Mouse (Mus musculus) spleen, adult 18-20 months (tissue): ENCODE measurements around the gene Rpusd3.

ENCODE experiments used
- DNase-seq, 2 experiments: peaks; one replicate each; pipeline ENCODE4 v3.0.0; 2022; ENCODE audit warnings: mixed read lengths in 2 of 2

The Rpusd3 gene

GRCm38 (mm10) chr6:113384351-113384927 lies 34.7 kb downstream of the Rpusd3 start:
- DNase-seq: no peak

- DNase-seq: no peak
Measured at GRCm38 (mm10) chr6:113380480-113380879, 38.7 kb downstream of the Rpusd3 start.

- peak; percentile 24 to 31 for DNase-seq
Measured at GRCm38 (mm10) chr6:113379246-113379645, 39.9 kb downstream of the Rpusd3 start.

- peak; percentile 88 for DNase-seq
Measured at GRCm38 (mm10) chr6:113377496-113378385, 41.4 kb downstream of the Rpusd3 start, which contains the start of the genes Tada3 and Arpc4. Gene Tada3 (minus strand): TSS chr6:113377883. Gene Arpc4 (plus strand): TSS chr6:113378115.

- DNase-seq: no peak
Measured at GRCm38 (mm10) chr6:113377172-113377495, 42.0 kb downstream of the Rpusd3 start.

GRCm38 (mm10) chr6:113373491-113373890 lies 45.6 kb downstream of the Rpusd3 start:
- DNase-seq: no peak

GRCm38 (mm10) chr6:113370194-113370929 lies 48.8 kb downstream of the Rpusd3 start:
- DNase-seq: no peak

- no peak for DNase-seq
Measured at GRCm38 (mm10) chr6:113368577-113368976, 50.6 kb downstream of the Rpusd3 start.

- no peak for DNase-seq
Measured at GRCm38 (mm10) chr6:113368124-113368523, 51.0 kb downstream of the Rpusd3 start.

GRCm38 (mm10) chr6:113367574-113367973 lies 51.6 kb downstream of the Rpusd3 start:
- no peak for DNase-seq

GRCm38 (mm10) chr6:113366639-113367038 lies 52.5 kb downstream of the Rpusd3 start:
- no peak for DNase-seq
